Mouse (Mus musculus) embryonic facial prominence, embryonic 10.5 days (tissue): ENCODE measurements around the gene Tldc1. TPM values are rescaled to one million over a fixed set of nuclear protein-coding genes. Genes with fewer than 3 reads are reported as not detected.

Experiments used
- DNase-seq: peaks from one replicate; pipeline ENCODE4 v3.0.0-alpha.2; 2017; ENCODE audit warnings: low spot score
- H3K27ac ChIP-seq: fragments of 300-500 bp; sonication (generic); replicated peaks from 2 replicates; pipeline ENCODE4 v1.5.1; 2016; ENCODE audit warnings: mild to moderate bottlenecking
- H3K27me3 ChIP-seq: fragments of 300-500 bp; sonication (generic); replicated peaks from 2 replicates; pipeline ENCODE4 v1.6.1; 2016; ENCODE audit warnings: low read depth, mild to moderate bottlenecking; ENCODE audit not compliant: poor library complexity, severe bottlenecking
- H3K36me3 ChIP-seq: fragments of 300-500 bp; sonication (generic); replicated peaks from 2 replicates; pipeline ENCODE4 v1.6.1; 2016; ENCODE audit warnings: mild to moderate bottlenecking, moderate library complexity
- H3K4me1 ChIP-seq: fragments of 300-500 bp; sonication (generic); 2 replicates; pipeline ENCODE4 v1.6.1; 2016
- H3K4me3 ChIP-seq: fragments of 300-500 bp; sonication (generic); 2 replicates; pipeline ENCODE4 v1.5.1; 2016; ENCODE audit warnings: mild to moderate bottlenecking, moderate library complexity
- H3K9me3 ChIP-seq: fragments of 300-500 bp; sonication (generic); 2 replicates; pipeline ENCODE4 v1.6.1; 2016; ENCODE audit warnings: mild to moderate bottlenecking
- WGBS: fragments of 180-500 bp; shearing (Covaris S2); methylation state at CpG from one replicate; pipeline ENCODE4 v1.1.7; 2016; 5-methylcytosine and 5-hydroxymethylcytosine counted together
- polyA plus RNA-seq: library from polyadenylated mRNA; unstranded; fragments of >200 nt; fragmentation: Nextera tagmentation; extraction: Ambion mirVana; gene quantifications from 2 replicates; pipeline ENCODE4 v1.2.1, GENCODE M21; 2016

Gene Tldc1
- polyA plus RNA-seq, 1 experiment from 2014 or later: 12.8 TPM

GRCm38 (mm10) chr8:119728351-119728895 is 49.8 kb downstream of the Tldc1 start:
- Histone ChIP-seq H3K9me3 (no peaks in the 10 kb centered on the region), H3K27ac (no peak overlapping the region), H3K27me3 (0 out of 2 replicates have a peak, but pooled peaks cover under 1% of the 10 kb centered on the region), H3K36me3 (no peaks in the 10 kb centered on the region), H3K4me3 (no peak overlapping the region), H3K4me1 (peaks cover 14% of the 10 kb centered on the region; the same call in 1 of the 2 replicates)
- WGBS: 88% methylated on average over 8 of the region's 8 CpGs
- DNase-seq: no peak

- H3K4me1 ChIP-seq: peaks cover 9% of the 10 kb centered on the region; the same call in 1 of the 2 replicates
- H3K9me3 ChIP-seq: no peaks in the 10 kb centered on the region
- H3K36me3 ChIP-seq: no peaks in the 10 kb centered on the region
- 91% methylated on average over 8 of the region's 8 CpGs for WGBS
- H3K27me3 ChIP-seq: 0 out of 2 replicates have a peak, but pooled peaks cover 3% of the 10 kb centered on the region
- DNase-seq: no peak
- no peak overlapping the region for H3K4me3 ChIP-seq
- H3K27ac ChIP-seq: no peak overlapping the region
These were observed 51.1 kb downstream of the Tldc1 start for GRCm38 (mm10) chr8:119727093-119727492.

- no peak overlapping the region for H3K27ac ChIP-seq
- H3K4me3 ChIP-seq: no peak overlapping the region
- 0 out of 2 replicates have a peak, but pooled peaks cover 3% of the 10 kb centered on the region for H3K27me3 ChIP-seq
- WGBS: 87% methylated on average over 6 of the region's 6 CpGs
- no peaks in the 10 kb centered on the region for H3K36me3 ChIP-seq
- H3K4me1 ChIP-seq: peaks cover 6% of the 10 kb centered on the region; the same call in 1 of the 2 replicates
- H3K9me3 ChIP-seq: no peaks in the 10 kb centered on the region
- no peak for DNase-seq
These were observed 53.6 kb downstream of the Tldc1 start for GRCm38 (mm10) chr8:119724596-119724995.

- Histone ChIP-seq H3K9me3 (no peaks in the 10 kb centered on the region), H3K4me1 (peaks cover 8% of the 10 kb centered on the region; the same call in 1 of the 2 replicates), H3K4me3 (no peak overlapping the region), H3K27me3 (0 out of 2 replicates have a peak, but pooled peaks cover 3% of the 10 kb centered on the region), H3K36me3 (no peaks in the 10 kb centered on the region), H3K27ac (no peak overlapping the region)
- no peak for DNase-seq
- WGBS: 59% methylated on average over 4 of the region's 4 CpGs
These were observed 54.5 kb downstream of the Tldc1 start for GRCm38 (mm10) chr8:119723676-119724075.

GRCm38 (mm10) chr8:119722348-119722747 is 55.9 kb downstream of the Tldc1 start:
- no peak for DNase-seq
- no peak overlapping the region for H3K4me3 ChIP-seq
- H3K27me3 ChIP-seq: 0 out of 2 replicates have a peak, but pooled peaks cover 3% of the 10 kb centered on the region
- no peaks in the 10 kb centered on the region for H3K9me3 ChIP-seq
- WGBS: 55% methylated on average over 6 of the region's 6 CpGs
- no peaks in the 10 kb centered on the region for H3K36me3 ChIP-seq
- H3K4me1 ChIP-seq: peaks cover 13% of the 10 kb centered on the region; the same call in 1 of the 2 replicates
- H3K27ac ChIP-seq: no peak overlapping the region

- WGBS: 80% methylated on average over 12 of the region's 12 CpGs
- H3K4me3 ChIP-seq: no peak overlapping the region
- H3K9me3 ChIP-seq: no peaks in the 10 kb centered on the region
- DNase-seq: no peak
- 0 out of 2 replicates have a peak, but pooled peaks cover 3% of the 10 kb centered on the region for H3K27me3 ChIP-seq
- no peak overlapping the region for H3K27ac ChIP-seq
- no peaks in the 10 kb centered on the region for H3K36me3 ChIP-seq
- peaks cover 28% of the 10 kb centered on the region for H3K4me1 ChIP-seq
These were observed 59.2 kb downstream of the Tldc1 start for GRCm38 (mm10) chr8:119719011-119719501.

GRCm38 (mm10) chr8:119717765-119718164 is 60.5 kb downstream of the Tldc1 start:
- no peak overlapping the region for H3K4me3 ChIP-seq
- H3K9me3 ChIP-seq: no peaks in the 10 kb centered on the region
- DNase-seq: peak; percentile 43
- peaks cover 36% of the 10 kb centered on the region for H3K4me1 ChIP-seq
- no peak overlapping the region for H3K27ac ChIP-seq
- H3K36me3 ChIP-seq: no peaks in the 10 kb centered on the region
- 61% methylated on average over 9 of the region's 9 CpGs for WGBS
- H3K27me3 ChIP-seq: no peaks in the 10 kb centered on the region

GRCm38 (mm10) chr8:119716730-119717299 is 61.4 kb downstream of the Tldc1 start:
- Histone ChIP-seq H3K27ac (no peak overlapping the region), H3K4me3 (no peak overlapping the region), H3K27me3 (no peaks in the 10 kb centered on the region), H3K4me1 (peaks cover 40% of the 10 kb centered on the region), H3K9me3 (no peaks in the 10 kb centered on the region), H3K36me3 (no peaks in the 10 kb centered on the region)
- DNase-seq: no peak

GRCm38 (mm10) chr8:119715221-119715620 is 63.0 kb downstream of the Tldc1 start:
- no peak overlapping the region for H3K27ac ChIP-seq
- no peak overlapping the region for H3K4me3 ChIP-seq
- no peaks in the 10 kb centered on the region for H3K27me3 ChIP-seq
- 82% methylated on average over 12 of the region's 12 CpGs for WGBS
- no peaks in the 10 kb centered on the region for H3K36me3 ChIP-seq
- no peak for DNase-seq
- H3K9me3 ChIP-seq: no peaks in the 10 kb centered on the region
- H3K4me1 ChIP-seq: peaks cover 40% of the 10 kb centered on the region

- Histone ChIP-seq H3K27ac (no peak overlapping the region), H3K9me3 (no peaks in the 10 kb centered on the region), H3K27me3 (no peaks in the 10 kb centered on the region), H3K36me3 (no peaks in the 10 kb centered on the region), H3K4me3 (no peak overlapping the region), H3K4me1 (peaks cover 44% of the 10 kb centered on the region)
- WGBS: 74% methylated on average over 5 of the region's 5 CpGs
- no peak for DNase-seq
These were observed 64.8 kb downstream of the Tldc1 start for GRCm38 (mm10) chr8:119713421-119713820.

GRCm38 (mm10) chr8:119712226-119712625 is 66.0 kb downstream of the Tldc1 start:
- no peaks in the 10 kb centered on the region for H3K36me3 ChIP-seq
- H3K4me1 ChIP-seq: peaks cover 38% of the 10 kb centered on the region
- no peak overlapping the region for H3K27ac ChIP-seq
- H3K9me3 ChIP-seq: no peaks in the 10 kb centered on the region
- no peaks in the 10 kb centered on the region for H3K27me3 ChIP-seq
- H3K4me3 ChIP-seq: no peak overlapping the region
- no peak for DNase-seq
- 76% methylated on average over 6 of the region's 6 CpGs for WGBS
